Mouse (Mus musculus) WW6 (cell line): ENCODE measurements around the gene D5Ertd577e.
"Not testable (repeated sequence)": the region's sequence is repeated elsewhere in the genome, so short reads cannot be mapped to it uniquely, and the experiment has no call there.

Experiments used
- DNase-seq: peaks from one replicate; pipeline ENCODE4 v3.0.0-alpha.2; 2013; ENCODE audit warnings: low read depth, low spot score

Gene D5Ertd577e

GRCm38 (mm10) chr5:95456506-95456905 lies at the start of gene D5Ertd577e:
Gene D5Ertd577e, plus strand, starts transcription at chr5:95456806.
- DNase-seq, result not testable (repeated sequence)

GRCm38 (mm10) chr5:95510458-95510857 lies 53.9 kb downstream of the D5Ertd577e start, which contains the start of gene Gm3286:
Gene Gm3286, plus strand, starts transcription at chr5:95510758.
- not testable (repeated sequence) for DNase-seq
